14 mouse cellular contexts compared by ENCODE assay signal in genomic region chr4:59252386-59253054, GRCm38 (mm10).
A peak's percentile ranks its signal among the peaks of the same experiment; 100 is the strongest.
DNase-seq lines count a peak whose midpoint lies in the region; ATAC-seq and TF ChIP-seq lines count a peak whose summit lies in the region.
"Had no signal": no experiment of that assay in that cellular context is flagged by ENCODE, and none has a peak within 500 bp of the region (broad histone marks: within the 10 kb centered on the region; RNA-seq: fewer than 3 reads in every experiment).

No protein-coding gene starts in this region.

- no peak overlapping the region for H3K4me2 ChIP-seq in intestine, embryonic 16.5 days (ENCODE audit: low read depth, low read length)
- no peak overlapping the region for H3K4me2 ChIP-seq in hindbrain, postnatal 0 days (ENCODE audit: low read depth, low read length)
- H3K4me2 ChIP-seq in hindbrain, embryonic 14.5 days (replicated peaks) = no peak overlapping the region
- H3K4me2 ChIP-seq: heart, embryonic 12.5 days; limb, embryonic 13.5 days had no signal

- peak; percentile 10; the same call in 1 of the 2 replicates for ATAC-seq in intestine, embryonic 16.5 days
- ATAC-seq in hindbrain, postnatal 0 days = no peak
- no peak for ATAC-seq in hindbrain, embryonic 14.5 days (ENCODE audit: low FRiP score)

- 72% methylated on average over 6 of the region's 6 CpGs for WGBS in intestine, embryonic 16.5 days
- WGBS in hindbrain, postnatal 0 days = 88% methylated on average over 6 of the region's 6 CpGs
- WGBS in hindbrain, embryonic 14.5 days = 90% methylated on average over 6 of the region's 6 CpGs

- H3K27me3 ChIP-seq in intestine, embryonic 16.5 days (replicated peaks; ENCODE audit: control insufficient read depth, insufficient read depth, low read length) = no peaks in the 10 kb centered on the region
- H3K27me3 ChIP-seq in hindbrain, postnatal 0 days (ENCODE audit: insufficient read depth, low read length) = no peaks in the 10 kb centered on the region
- no peaks in the 10 kb centered on the region for H3K27me3 ChIP-seq in hindbrain, embryonic 14.5 days (ENCODE audit: control insufficient read depth, insufficient read depth, low read length)
- H3K27me3 ChIP-seq: heart, embryonic 12.5 days; limb, embryonic 13.5 days had no signal

- H3K9ac ChIP-seq in intestine, embryonic 16.5 days (ENCODE audit: low read depth, low read length) = no peak overlapping the region
- H3K9ac ChIP-seq in hindbrain, postnatal 0 days (replicated peaks; ENCODE audit: low read length) = no peak overlapping the region
- H3K9ac ChIP-seq in hindbrain, embryonic 14.5 days = no peak overlapping the region
- H3K9ac ChIP-seq: heart, embryonic 12.5 days; limb, embryonic 13.5 days had no signal

- H3K27ac ChIP-seq in intestine, embryonic 16.5 days (ENCODE audit: low read length) = peak overlapping the region; percentile 40
- H3K27ac ChIP-seq in hindbrain, postnatal 0 days = no peak overlapping the region
- H3K27ac ChIP-seq in hindbrain, embryonic 14.5 days = no peak overlapping the region
- H3K27ac ChIP-seq: kidney, postnatal 0 days; limb, embryonic 13.5 days had no signal

- DNase-seq in left cerebral cortex, postnatal 14 days (ENCODE audit: low spot score in 2 of 2) = peak; percentile 18 to 19
- DNase-seq in left cerebral cortex, postnatal 10 days (ENCODE audit: extremely low spot score in 1 of 2, low spot score in 2 of 2) = no peak
- DNase-seq in Muller cell, postnatal 12 days (ENCODE audit: inconsistent ontology term) = peak; percentile 13
- peak; percentile 54 for DNase-seq in lung, postnatal 14 days
- DNase-seq in hindbrain, postnatal 0 days (ENCODE audit: low spot score) = no peak
- DNase-seq in ovary, postnatal 14 days (ENCODE audit: low spot score) = no peak
- DNase-seq in hindbrain, embryonic 14.5 days (ENCODE audit: low spot score) = no peak
- DNase-seq: B cell, adult 2 months; cerebellum, adult 18-20 months; thymus, adult 2 months had no signal

- no peak for TF ChIP-seq CTCF in hindbrain, postnatal 0 days (IDR thresholded peaks at IDR 0.05; ENCODE audit: low read depth)

- no peaks in the 10 kb centered on the region for H3K36me3 ChIP-seq in intestine, embryonic 16.5 days (ENCODE audit: control insufficient read depth, insufficient read depth, low read length)
- no peaks in the 10 kb centered on the region for H3K36me3 ChIP-seq in hindbrain, postnatal 0 days (ENCODE audit: insufficient read depth, low read length)
- H3K36me3 ChIP-seq in hindbrain, embryonic 14.5 days (replicated peaks; ENCODE audit: control insufficient read depth, insufficient read depth) = no peaks in the 10 kb centered on the region
- H3K36me3 ChIP-seq: heart, embryonic 12.5 days; limb, embryonic 13.5 days had no signal

- no peaks in the 10 kb centered on the region for H3K4me1 ChIP-seq in intestine, embryonic 16.5 days (ENCODE audit: control insufficient read depth, insufficient read depth, low read length)
- no peaks in the 10 kb centered on the region for H3K4me1 ChIP-seq in hindbrain, postnatal 0 days (ENCODE audit: insufficient read depth, low read length)
- H3K4me1 ChIP-seq in hindbrain, embryonic 14.5 days (replicated peaks; ENCODE audit: control insufficient read depth, insufficient read depth, low read length) = no peaks in the 10 kb centered on the region
- H3K4me1 ChIP-seq: limb, embryonic 13.5 days had no signal

- no peak overlapping the region for H3K4me3 ChIP-seq in intestine, embryonic 16.5 days (ENCODE audit: low read length)
- no peak overlapping the region for H3K4me3 ChIP-seq in hindbrain, postnatal 0 days (ENCODE audit: low read length)
- H3K4me3 ChIP-seq in hindbrain, embryonic 14.5 days (replicated peaks; ENCODE audit: low read length) = no peak overlapping the region
- H3K4me3 ChIP-seq: heart, embryonic 12.5 days; limb, embryonic 13.5 days had no signal

- intact Hi-C loops in left cerebral cortex, postnatal 14 days (cut with DNase I) = no loop called here
- intact Hi-C loops in left cerebral cortex, postnatal 10 days (cut with DNase I) = no loop called here

- no peaks in the 10 kb centered on the region for H3K9me3 ChIP-seq in intestine, embryonic 16.5 days (ENCODE audit: control insufficient read depth, low read length)
- no peaks in the 10 kb centered on the region for H3K9me3 ChIP-seq in hindbrain, postnatal 0 days (ENCODE audit: low read length)
- no peaks in the 10 kb centered on the region for H3K9me3 ChIP-seq in hindbrain, embryonic 14.5 days (ENCODE audit: control insufficient read depth, low read length)
- H3K9me3 ChIP-seq: heart, embryonic 12.5 days; limb, embryonic 13.5 days had no signal

Comparison
In these comparisons a context has a peak if more than half of its experiments do, and no peak if none do; other contexts are left out.
1. DNase-seq: peak in left cerebral cortex, postnatal 14 days (2 of 2), Muller cell, postnatal 12 days (single experiment) and lung, postnatal 14 days (single experiment); none in left cerebral cortex, postnatal 10 days (0 of 2), hindbrain, postnatal 0 days (single experiment), ovary, postnatal 14 days (single experiment) and hindbrain, embryonic 14.5 days (single experiment).